Mouse (Mus musculus) olfactory bulb, adult 2 months (tissue): Measurements from ENCODE around the gene Tenm4.

Experiments
- CTCF ChIP-seq: fragments of 200-500 bp; IDR thresholded peaks from 2 replicates; pipeline ENCODE4 v1.5.1; 2012; ENCODE audit warnings: low read depth, mild to moderate bottlenecking, low read length, moderate library complexity; ENCODE audit not compliant: insufficient read depth
- POLR2A ChIP-seq: fragments of 200-500 bp; IDR thresholded peaks from 2 replicates; pipeline ENCODE4 v1.6.1; 2012; ENCODE audit warnings: mild to moderate bottlenecking, low read depth, low read length, moderate library complexity; ENCODE audit not compliant: insufficient read depth

GRCm38 (mm10) chr7:96719926-96720325, 548.9 kb downstream of the Tenm4 start:
- no peak for TF ChIP-seq CTCF
- TF ChIP-seq POLR2A = no peak
